Mouse (Mus musculus) lung, postnatal 10 days (tissue): Measurements from ENCODE around the gene Dnajb8.

Source experiments
- DNase-seq: peaks from one replicate; pipeline ENCODE4 v3.0.0; 2021

The Dnajb8 gene

DNA sequence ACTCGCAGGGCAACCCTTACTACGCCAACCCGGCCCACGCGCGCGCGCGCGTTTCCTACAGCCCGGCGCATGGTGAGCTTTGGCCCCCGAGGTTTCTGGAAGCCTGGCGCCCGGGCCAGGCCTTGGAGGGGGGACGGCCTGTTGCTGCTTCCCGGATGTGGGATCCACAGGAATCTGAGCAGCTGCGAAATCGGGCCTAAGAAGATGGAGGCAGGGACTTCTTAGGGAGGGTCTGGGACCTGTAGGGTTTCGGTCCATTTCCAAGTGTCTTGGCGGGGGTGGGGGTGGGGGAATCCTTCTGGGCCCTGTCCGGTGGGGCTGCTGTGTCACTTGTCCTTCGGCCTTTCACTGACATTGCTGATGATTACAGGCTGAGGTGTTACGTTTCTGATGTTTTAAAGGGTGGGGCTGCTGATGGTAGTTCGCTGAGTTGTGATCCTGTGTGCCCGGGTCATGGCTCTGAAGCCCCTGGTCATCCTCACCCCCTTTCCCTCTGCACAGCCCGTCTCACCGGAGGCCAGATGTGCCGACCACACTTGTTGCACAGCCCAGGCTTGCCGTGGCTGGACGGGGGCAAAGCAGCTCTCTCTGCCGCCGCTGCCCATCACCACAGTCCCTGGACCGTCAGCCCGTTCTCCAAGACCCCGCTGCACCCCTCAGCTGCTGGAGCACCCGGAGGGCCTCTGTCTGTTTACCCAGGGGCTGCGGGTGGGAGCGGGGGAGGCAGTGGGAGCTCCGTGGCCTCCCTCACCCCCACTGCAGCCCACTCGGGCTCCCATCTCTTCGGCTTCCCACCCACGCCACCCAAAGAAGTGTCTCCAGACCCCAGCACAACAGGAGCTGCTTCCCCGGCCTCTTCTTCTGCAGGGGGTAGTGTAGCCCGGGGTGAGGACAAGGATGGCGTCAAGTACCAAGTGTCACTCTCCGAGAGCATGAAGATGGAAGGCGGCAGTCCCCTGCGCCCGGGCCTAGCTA, 22.1 kb upstream of the Dnajb8 start:
- DNase-seq: no peak

DNA sequence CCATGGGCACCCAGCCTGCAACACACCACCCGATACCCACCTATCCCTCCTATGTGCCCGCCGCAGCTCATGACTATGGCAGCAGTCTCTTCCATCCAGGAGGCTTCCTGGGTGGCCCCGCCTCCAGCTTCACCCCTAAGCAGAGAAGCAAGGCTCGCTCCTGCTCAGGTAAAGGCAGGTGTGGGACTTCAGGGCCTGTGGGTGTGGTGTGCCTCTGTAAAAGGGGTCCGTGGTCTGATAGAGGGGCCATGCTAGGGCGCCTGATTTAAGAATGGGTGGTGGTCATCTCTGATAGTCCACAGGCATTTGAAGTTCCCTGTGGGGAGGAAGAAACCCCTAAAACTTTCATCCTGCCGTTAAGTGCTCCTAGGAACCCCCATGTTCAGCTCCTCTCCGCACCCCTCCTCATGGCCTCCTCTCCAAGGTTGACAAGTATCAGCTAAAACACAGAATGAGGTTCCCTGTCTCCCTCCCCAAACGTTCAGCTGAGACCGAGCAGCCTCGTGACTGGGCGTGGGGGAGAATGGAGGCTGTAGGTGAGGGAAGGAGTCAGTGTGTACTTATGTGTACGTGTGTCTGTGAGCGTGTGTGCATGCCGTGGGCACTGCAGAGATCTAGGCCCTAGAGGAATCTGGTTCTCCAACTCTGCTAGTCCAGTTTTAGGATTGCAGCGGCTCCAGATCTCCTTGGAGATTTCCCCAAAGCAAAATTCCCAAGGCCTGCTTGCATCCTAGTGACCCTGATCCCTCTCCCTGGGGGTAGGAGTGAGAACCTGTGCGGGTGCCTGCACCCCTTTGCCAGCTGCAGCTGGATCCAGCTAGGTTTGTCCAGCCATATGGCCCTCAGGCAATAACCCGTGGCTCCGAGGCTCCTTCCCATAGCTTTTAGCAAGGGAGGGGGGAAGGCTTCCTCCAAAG, 21.1 kb upstream of the Dnajb8 start:
- no peak for DNase-seq

DNA sequence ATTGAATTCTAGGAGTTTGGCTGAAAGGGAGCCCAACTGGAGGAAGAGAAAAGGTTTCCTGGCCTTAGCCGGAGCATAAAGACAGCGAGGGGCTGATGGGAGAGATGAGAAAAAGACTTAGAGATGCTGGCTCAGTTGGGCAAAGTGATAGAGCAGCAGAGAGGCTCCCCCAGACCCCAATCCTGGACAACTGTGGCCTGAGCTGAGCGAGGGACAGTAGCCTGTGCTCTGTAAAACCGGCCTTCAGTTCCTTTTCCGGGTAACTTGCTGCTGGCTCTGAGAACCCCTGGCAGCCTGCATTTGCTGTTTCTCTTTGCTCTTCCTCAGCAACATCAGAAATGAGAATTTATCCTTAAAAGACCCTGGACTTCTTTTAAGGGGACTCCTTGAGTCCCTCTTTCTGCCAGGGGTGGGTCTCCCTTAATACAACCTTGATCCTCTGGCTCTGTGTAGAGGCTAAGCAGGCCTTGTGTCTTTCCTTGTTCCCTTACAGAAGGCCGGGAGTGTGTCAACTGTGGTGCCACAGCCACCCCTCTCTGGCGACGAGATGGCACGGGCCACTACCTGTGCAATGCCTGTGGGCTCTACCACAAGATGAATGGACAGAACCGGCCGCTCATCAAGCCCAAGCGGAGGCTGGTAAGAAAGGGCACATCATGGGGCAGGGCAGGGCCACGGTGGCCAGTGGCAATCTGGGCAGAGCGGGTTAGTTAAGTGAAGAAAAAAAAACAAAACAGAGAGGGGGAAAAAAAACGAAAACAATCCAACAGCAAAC, 20.0 kb upstream of the Dnajb8 start:
- DNase-seq: no peak

GRCm38 (mm10) chr6:88202921-88203690, 19.0 kb upstream of the Dnajb8 start:
- peak; percentile 73 for DNase-seq

- DNase-seq: no peak
Observed at GRCm38 (mm10) chr6:88203791-88204405, 18.2 kb upstream of the Dnajb8 start.

- no peak for DNase-seq
Observed at GRCm38 (mm10) chr6:88204531-88205385, 17.3 kb upstream of the Dnajb8 start.

GRCm38 (mm10) chr6:88205386-88205700, 16.7 kb upstream of the Dnajb8 start:
- peak; percentile 63 for DNase-seq

GRCm38 (mm10) chr6:88205937-88206336, 16.1 kb upstream of the Dnajb8 start:
- DNase-seq: peak; percentile 55

GRCm38 (mm10) chr6:88206566-88206965, 15.5 kb upstream of the Dnajb8 start:
- DNase-seq: no peak

DNA sequence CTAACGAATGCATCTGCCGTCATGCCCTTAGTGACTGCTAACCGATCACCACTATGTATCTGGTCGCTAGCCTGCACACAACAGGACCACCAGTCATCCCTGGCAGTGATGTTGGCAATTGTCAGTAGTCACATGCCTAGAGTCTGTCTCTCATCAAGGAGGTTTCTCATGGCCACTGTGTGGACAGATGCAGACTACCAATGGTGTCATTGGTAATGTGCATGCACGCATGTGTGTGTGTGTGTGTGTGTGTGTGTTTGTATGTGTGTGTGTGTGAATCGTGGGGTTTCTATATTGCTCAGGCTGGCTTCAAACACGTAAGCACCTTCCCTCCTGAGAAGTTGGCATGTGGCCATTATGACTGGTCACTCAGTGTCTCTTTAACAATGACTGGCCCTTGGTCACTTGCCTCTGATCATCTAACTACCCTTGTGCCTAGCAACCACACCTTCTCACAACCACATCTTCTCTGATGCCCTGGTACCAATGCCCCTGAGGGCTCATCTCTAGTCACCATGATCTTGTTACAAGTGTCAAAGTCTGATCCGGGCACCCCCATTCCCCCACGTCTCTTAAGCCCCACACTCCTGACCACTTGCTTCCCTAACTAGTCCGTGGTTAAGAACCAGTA, 14.6 kb upstream of the Dnajb8 start:
- no peak for DNase-seq

DNA sequence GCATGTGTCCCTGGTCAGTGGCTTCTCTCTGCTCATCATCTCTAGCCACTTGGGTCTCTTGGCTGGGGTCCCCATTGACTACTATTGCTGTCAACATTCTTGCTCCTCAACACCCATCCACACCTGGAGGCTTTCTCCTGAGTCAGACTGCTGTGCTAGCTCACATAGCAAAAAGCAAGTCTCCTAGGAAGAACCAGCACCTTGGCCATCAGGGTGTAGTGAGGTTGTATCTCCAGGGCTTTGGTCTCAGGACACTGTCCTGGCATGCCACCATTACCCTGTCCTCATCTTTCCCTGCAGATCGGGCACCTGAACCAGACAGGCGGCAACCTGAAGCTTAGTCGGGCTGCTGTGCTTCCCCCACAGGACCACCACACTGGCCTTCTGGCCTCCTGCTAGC, 13.7 kb upstream of the Dnajb8 start:
- DNase-seq: no peak

DNA sequence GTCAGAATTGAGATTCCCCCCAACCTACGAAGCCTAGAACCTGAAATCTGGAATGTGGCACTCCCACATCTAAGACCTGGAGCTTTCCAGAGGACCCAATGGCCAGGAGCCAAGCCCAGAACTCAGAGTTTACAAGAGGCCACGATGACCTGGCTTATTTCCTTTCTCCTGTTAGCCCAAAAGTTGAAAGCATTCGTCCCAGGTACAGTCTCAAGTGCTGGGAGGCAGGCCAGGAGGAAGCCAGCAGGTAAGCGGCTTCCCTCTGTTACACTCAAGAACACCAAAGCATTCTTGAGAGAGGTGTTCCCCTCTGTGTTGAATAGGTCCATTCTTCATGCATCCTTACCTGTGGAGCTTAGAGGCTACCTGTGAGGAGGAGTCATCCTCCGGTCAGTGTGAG, 12.6 kb upstream of the Dnajb8 start:
- DNase-seq: no peak

DNA sequence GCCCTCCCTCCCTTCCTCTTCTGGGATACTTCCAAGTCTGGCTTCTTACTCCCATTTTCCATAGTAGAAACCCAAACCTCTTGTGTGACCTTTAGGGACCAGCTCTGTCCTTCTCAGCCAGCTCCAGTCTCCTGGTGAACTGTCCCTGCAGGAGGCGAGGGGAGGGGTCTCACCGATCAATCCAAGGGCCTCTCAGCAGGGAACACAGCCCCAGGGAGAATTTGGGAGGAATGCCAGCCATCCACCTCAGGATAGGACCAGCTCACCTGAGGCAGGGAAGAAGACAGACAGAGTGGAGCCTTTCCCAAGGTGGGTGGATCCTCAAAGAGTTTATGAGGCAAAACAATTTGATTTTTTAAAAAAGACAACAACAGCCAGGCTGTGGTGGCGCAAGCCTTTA, 11.9 kb upstream of the Dnajb8 start:
- DNase-seq: no peak

GRCm38 (mm10) chr6:88215797-88216196, 6.3 kb upstream of the Dnajb8 start:
- no peak for DNase-seq

GRCm38 (mm10) chr6:88216199-88216598, 5.9 kb upstream of the Dnajb8 start:
- no peak for DNase-seq

- no peak for DNase-seq
Observed at GRCm38 (mm10) chr6:88219094-88219493, 3.0 kb upstream of the Dnajb8 start.

DNA sequence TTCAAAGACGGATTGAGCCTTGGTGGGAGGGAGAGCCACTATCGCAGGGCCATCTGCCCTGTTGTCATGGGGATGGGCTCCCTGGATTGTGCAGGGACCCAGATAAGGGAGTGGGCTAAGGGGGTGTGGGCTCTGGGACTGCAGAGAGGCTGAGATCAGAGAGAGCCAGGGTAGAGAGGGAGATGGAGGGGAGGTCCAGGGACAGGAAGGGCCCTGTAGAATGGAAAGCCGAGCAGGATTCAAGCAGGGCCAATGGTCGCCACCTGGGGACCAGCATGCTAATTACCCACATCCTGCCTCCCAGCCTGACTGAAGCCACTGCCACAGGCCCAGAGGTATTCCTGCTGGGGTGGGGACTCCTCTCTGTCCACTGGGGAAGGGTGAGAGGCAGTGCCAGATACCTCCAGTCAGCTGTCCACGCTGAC, 4.5 kb downstream of the Dnajb8 start:
- DNase-seq: no peak

DNA sequence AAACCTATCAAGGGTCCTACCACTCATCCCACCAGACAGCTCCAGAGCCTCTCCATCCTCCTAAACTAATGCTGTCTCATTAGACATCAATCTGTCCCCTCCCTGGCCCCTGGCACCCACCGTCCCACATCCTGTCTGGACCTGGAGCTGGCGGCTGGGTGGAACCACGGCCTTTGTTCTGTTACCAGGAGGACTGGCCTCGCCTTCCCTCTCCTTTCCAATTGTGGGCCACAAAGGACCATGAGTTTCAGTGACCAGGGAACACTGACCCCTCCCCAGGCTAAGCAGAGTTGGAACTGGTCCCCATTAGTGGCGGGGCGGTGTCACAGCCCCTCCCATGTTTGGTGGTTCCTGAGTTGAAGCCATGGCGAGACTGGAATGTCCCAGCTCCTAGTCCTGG, 5.5 kb downstream of the Dnajb8 start:
- DNase-seq: peak; percentile 42

DNA sequence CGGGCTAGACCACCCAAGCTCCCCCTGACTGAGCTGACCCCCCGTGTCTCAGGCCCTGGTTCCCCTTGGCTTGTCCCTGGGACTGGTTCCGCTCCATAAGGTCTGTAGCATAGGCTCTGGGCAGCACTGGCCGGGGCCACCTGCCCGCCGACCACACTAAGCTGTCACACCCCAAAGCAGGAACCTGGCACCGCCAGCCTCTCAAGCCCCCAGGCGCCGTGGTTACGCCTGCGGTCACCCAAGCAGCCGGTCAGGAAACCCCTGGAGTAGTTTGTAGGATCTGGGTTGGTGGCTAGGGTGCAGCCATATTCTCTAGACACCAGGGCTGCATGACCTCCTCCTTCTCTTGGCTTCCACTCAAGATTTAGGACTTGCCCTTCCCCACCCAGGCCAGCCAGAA, 7.2 kb downstream of the Dnajb8 start:
- DNase-seq: no peak

GRCm38 (mm10) chr6:88231821-88232220, 9.8 kb downstream of the Dnajb8 start:
- no peak for DNase-seq
